Mouse (Mus musculus): ENCODE data around the gene Izumo4. TPM values are rescaled to one million over a fixed set of nuclear protein-coding genes. Genes with fewer than 3 reads are reported as not detected.
A peak's percentile ranks its signal among the peaks of the same experiment; 100 is the strongest.

Gene Izumo4
- polyA plus RNA-seq, 1 experiment, result 36.3 TPM

DNA sequence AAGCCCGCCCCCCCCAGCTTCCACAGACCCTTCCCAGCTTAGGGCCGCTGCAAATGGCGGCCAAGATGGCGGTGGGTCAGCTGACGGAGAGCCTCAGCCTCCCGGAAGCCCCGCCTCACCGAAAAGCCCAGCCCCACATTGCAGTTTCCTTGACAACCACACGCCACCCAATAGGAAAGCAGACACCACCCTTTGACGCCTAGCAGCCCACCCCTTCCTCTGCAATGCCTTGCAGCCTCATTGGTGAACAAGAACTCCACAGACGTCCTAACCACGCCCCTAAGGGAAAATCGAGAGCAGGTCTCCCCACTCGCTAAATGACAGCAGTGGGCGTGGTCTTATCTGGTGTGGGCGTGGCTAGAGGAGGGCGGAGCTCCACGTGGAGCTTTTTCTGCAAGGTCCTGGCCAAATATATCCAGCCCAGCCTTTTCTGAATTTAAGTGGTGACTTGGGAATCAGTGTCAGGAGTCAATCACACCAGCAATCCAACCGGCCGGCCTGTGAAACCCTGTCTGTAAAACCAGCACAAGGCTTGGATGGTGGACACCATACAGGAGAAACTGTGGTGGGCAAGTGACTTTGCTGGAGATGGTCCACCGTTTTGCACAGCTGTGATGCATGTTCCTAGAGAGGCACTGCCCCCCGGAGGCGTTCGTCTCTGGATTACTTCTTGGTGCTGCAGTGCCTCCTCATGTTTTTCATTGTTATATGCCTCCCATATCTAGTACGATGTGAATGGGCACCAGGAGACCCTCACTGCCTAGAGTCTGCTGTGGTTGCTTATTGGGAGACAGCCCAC lies 40.4 kb downstream of the Izumo4 start, which contains the start of gene Ap3d1:
Ap3d1 (minus strand) TSS at position 85 of the 799 bp plus-strand sequence.
- TF ChIP-seq CTCF (IDR thresholded peaks at IDR 0.05; ENCODE audit: extremely low read depth, insufficient read length, insufficient replicate concordance, low read depth, low read length) (no peak), POLR2A (IDR thresholded peaks at IDR 0.05; ENCODE audit: low read depth, low read length) (no peak; the same call in 1 of the 2 replicates)
- Histone ChIP-seq H3K36me3 (ENCODE audit: control insufficient read depth, insufficient read depth, low read length) (no peaks in the 10 kb centered on the region), H3K4me3 (ENCODE audit: low read depth, low read length) (peak within 1 kb of the TSS; percentile 72), H3K4me1 (ENCODE audit: control insufficient read depth, insufficient read depth, insufficient read length, low read length) (peaks cover 12% of the 10 kb centered on the region; the same call in 1 of the 2 replicates), H3K27ac (ENCODE audit: insufficient read depth, low read depth, low read length) (peak within 1 kb of the TSS; percentile 45), H3K27me3 (ENCODE audit: control insufficient read depth, insufficient read depth, low read length) (no peaks in the 10 kb centered on the region)
- 2% methylated on average over 25 of the region's 25 CpGs for WGBS

- TF ChIP-seq POLR2A (IDR thresholded peaks at IDR 0.05; ENCODE audit: low read depth, low read length) (no peak), CTCF (IDR thresholded peaks at IDR 0.05; ENCODE audit: extremely low read depth, insufficient read length, insufficient replicate concordance, low read depth, low read length) (no peak)
Measured at GRCm38 (mm10) chr10:80744262-80744661, 42.3 kb downstream of the Izumo4 start.

DNA sequence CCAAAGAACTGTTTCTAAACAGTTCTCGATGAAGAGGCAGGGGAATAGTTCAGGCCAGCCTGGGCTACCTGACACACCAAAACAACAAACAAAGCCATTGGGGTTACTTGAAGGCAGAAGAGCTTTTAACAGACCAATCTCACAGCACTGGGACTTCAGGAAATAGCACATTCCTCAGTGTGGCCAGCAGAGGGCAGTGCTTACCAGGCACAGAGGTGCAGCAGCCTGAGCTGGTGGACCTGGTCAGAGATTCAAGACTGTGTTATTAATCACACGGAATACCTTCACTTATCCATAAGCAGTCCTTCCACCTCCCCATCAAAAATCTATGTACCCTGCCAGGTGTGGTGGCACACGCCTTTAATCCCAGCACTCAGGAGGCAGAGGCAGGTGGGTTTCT lies 45.4 kb downstream of the Izumo4 start:
- no peak overlapping the region for H3K27ac ChIP-seq (ENCODE audit: insufficient read depth, low read depth, low read length)
- H3K4me1 ChIP-seq (ENCODE audit: control insufficient read depth, insufficient read depth, insufficient read length, low read length), result peaks cover 7% of the 10 kb centered on the region; the same call in 1 of the 2 replicates
- H3K27me3 ChIP-seq (ENCODE audit: control insufficient read depth, insufficient read depth, low read length), result no peaks in the 10 kb centered on the region
- WGBS, result 8% methylated on average over 3 of the region's 3 CpGs
- TF ChIP-seq CTCF (IDR thresholded peaks at IDR 0.05; ENCODE audit: extremely low read depth, insufficient read length, insufficient replicate concordance, low read depth, low read length) (peak; percentile 88; the same call in 1 of the 2 replicates), POLR2A (IDR thresholded peaks at IDR 0.05; ENCODE audit: low read depth, low read length) (no peak)
- H3K36me3 ChIP-seq (ENCODE audit: control insufficient read depth, insufficient read depth, low read length), result no peaks in the 10 kb centered on the region
- H3K4me3 ChIP-seq (ENCODE audit: low read depth, low read length), result no peak overlapping the region

More at GRCm38 (mm10) chr10:80744262-80744661, 42.3 kb downstream of the Izumo4 start:
- H3K4me3 ChIP-seq (ENCODE audit: low read depth, low read length), result no peak overlapping the region
- no peaks in the 10 kb centered on the region for H3K36me3 ChIP-seq (ENCODE audit: control insufficient read depth, insufficient read depth, low read length)
- no peaks in the 10 kb centered on the region for H3K27me3 ChIP-seq (ENCODE audit: control insufficient read depth, insufficient read depth, low read length)
- H3K4me1 ChIP-seq (ENCODE audit: control insufficient read depth, insufficient read depth, insufficient read length, low read length), result peaks cover 12% of the 10 kb centered on the region; the same call in 1 of the 2 replicates
- H3K27ac ChIP-seq (ENCODE audit: insufficient read depth, low read depth, low read length), result no peak overlapping the region
- 24% methylated on average over 5 of the region's 5 CpGs for WGBS

DNA sequence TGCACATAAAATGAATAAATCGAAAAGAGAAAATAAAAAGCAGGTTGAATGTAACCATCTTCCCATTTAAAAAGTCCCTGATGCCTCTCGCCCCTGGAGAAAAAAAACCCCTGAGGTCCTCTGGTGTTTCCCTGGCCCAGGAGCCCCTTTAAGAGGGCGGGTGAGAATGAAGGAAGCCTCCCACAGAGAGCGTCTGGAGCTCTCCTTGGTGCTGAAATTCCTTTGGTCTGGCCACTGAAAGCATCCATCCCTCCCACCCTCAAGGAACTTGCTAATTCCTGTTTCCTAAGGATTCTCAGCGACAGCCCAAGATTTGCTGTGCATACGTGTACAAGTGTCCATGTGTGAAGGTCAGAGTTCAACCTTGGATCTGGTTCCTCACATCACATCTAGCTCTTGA lies 46.6 kb downstream of the Izumo4 start:
- no peaks in the 10 kb centered on the region for H3K27me3 ChIP-seq (ENCODE audit: control insufficient read depth, insufficient read depth, low read length)
- TF ChIP-seq POLR2A (IDR thresholded peaks at IDR 0.05; ENCODE audit: low read depth, low read length), result no peak
- TF ChIP-seq CTCF (IDR thresholded peaks at IDR 0.05; ENCODE audit: extremely low read depth, insufficient read length, insufficient replicate concordance, low read depth, low read length), result no peak
- H3K4me3 ChIP-seq (ENCODE audit: low read depth, low read length), result no peak overlapping the region
- WGBS, result 8% methylated on average over 6 of the region's 6 CpGs
- H3K27ac ChIP-seq (ENCODE audit: insufficient read depth, low read depth, low read length), result no peak overlapping the region
- no peaks in the 10 kb centered on the region for H3K36me3 ChIP-seq (ENCODE audit: control insufficient read depth, insufficient read depth, low read length)
- H3K4me1 ChIP-seq (ENCODE audit: control insufficient read depth, insufficient read depth, insufficient read length, low read length), result peaks cover 6% of the 10 kb centered on the region; the same call in 1 of the 2 replicates

GRCm38 (mm10) chr10:80751188-80751832 lies 49.3 kb downstream of the Izumo4 start:
- Histone ChIP-seq H3K36me3 (ENCODE audit: control insufficient read depth, insufficient read depth, low read length) (no peaks in the 10 kb centered on the region), H3K4me3 (ENCODE audit: low read depth, low read length) (peak overlapping the region; percentile 31), H3K4me1 (ENCODE audit: control insufficient read depth, insufficient read depth, insufficient read length, low read length) (peaks cover 7% of the 10 kb centered on the region; the same call in 1 of the 2 replicates), H3K27ac (ENCODE audit: insufficient read depth, low read depth, low read length) (peak overlapping the region; percentile 76), H3K27me3 (ENCODE audit: control insufficient read depth, insufficient read depth, low read length) (no peaks in the 10 kb centered on the region)
- no peak for TF ChIP-seq POLR2A (IDR thresholded peaks at IDR 0.05; ENCODE audit: low read depth, low read length)
- peak; percentile 36; the same call in 1 of the 2 replicates for TF ChIP-seq CTCF (IDR thresholded peaks at IDR 0.05; ENCODE audit: extremely low read depth, insufficient read length, insufficient replicate concordance, low read depth, low read length)
- WGBS, result 2% methylated on average over 16 of the region's 16 CpGs

DNA sequence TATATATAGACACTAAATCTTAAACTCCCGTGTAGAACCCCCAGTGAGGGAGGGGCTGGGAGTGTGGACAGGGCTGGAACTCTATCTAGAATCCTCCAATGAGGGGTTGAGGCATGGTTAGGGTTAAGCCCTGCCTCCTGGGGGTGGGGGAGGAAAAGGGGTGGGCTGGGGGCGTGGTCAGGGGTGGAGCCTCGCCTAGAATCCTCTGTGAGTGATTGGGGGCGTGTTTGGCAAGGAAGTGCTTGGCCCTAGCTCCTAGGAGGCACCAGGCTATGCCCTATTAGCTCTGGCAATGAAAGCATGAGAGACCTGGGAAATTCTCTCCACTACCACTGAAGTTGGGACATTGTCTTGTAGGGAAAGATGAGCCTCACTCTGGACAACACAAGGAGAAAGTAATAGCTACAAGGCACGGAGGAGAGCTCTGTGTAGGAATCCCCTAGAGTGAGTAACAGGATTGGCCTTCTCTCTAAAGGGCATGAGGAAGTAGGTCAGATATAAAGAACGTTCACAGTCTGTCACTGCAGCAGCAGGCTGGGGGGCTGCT lies 50.2 kb downstream of the Izumo4 start:
- 1% methylated on average over 6 of the region's 6 CpGs for WGBS
- Histone ChIP-seq H3K4me1 (ENCODE audit: control insufficient read depth, insufficient read depth, insufficient read length, low read length) (peaks cover 15% of the 10 kb centered on the region; the same call in 1 of the 2 replicates), H3K27me3 (ENCODE audit: control insufficient read depth, insufficient read depth, low read length) (no peaks in the 10 kb centered on the region), H3K36me3 (ENCODE audit: control insufficient read depth, insufficient read depth, low read length) (no peaks in the 10 kb centered on the region), H3K27ac (ENCODE audit: insufficient read depth, low read depth, low read length) (peak overlapping the region; percentile 78), H3K4me3 (ENCODE audit: low read depth, low read length) (peak overlapping the region; percentile 31)
- TF ChIP-seq POLR2A (IDR thresholded peaks at IDR 0.05; ENCODE audit: low read depth, low read length) (0 out of 2 replicates have a peak, but pooled peaks have one; percentile 22), CTCF (IDR thresholded peaks at IDR 0.05; ENCODE audit: extremely low read depth, insufficient read length, insufficient replicate concordance, low read depth, low read length) (no peak)

Measured in small intestine, adult 2 months (tissue).